Mouse (Mus musculus) layer of hippocampus, adult 9-11 months (tissue): ENCODE results near the gene Spa17.

Experiments used
- DNase-seq: peaks from one replicate; pipeline ENCODE4 v3.0.0; 2022

Spa17 gene

DNA sequence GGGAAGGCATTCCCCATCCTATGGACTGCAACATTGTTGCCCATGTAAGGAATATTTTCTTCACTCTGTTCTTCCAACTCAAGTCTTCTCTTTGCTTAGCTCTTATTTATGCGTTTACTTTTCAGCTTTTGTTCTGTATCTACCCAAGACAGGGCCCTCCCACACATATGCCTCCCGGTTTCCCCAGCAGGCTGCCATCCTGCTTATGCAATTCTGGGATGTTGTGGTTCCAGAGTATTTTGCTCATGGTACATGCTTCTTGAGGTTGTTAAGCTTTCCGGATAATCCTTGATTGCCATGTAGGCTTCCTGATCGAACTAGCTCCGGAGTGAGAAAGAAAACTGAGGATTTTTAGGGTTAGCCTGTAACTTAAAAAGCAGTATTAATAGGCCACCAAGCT is 1.7 kb upstream of the Spa17 start:
- peak; percentile 34 for DNase-seq

DNA sequence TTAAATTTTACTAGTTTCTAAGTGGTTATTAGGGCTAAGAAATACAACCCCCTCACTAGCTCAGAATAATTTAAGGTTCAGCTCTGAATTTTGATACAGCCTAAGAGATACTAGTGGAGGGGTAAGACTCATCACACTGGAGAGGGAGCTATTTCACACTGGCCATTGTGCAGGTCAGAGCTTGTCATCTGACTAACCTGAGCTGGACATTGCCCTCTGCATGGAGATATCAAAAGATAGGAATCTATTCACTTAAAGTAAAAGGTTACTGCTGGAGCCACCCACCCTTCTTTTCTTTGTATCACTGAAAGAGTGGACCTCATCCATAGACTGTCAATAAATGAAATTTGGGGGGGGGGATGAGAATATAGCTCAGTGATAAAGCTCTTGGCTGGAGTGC is 794 bp upstream of the Spa17 start:
- DNase-seq: no peak

- no peak for DNase-seq
These were observed 374 bp upstream of the Spa17 start for GRCm38 (mm10) chr9:37613911-37614280.

GRCm38 (mm10) chr9:37609558-37609957 is 4.0 kb downstream of the Spa17 start:
- no peak for DNase-seq

DNA sequence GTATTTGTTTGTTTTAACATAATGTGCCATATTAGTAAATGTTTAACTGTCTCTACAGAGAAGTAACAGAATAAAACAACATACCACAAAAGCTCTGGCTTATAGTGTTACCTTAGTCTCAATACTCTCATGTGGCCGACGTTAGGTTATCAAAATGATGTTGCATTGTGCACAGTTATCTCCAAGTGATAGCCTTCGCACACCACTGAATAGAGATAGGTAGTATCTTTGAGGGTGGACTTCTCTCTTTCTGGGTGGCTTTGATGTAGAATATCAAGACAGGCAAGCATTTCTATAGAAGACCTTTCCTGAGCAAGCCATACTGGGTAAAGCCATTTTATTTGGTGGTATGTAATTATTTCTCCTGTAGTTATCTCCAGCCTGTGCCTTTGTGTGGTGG is 8.4 kb downstream of the Spa17 start:
- DNase-seq: no peak

- DNase-seq: no peak
These were observed 12.8 kb downstream of the Spa17 start for GRCm38 (mm10) chr9:37600538-37601205.

DNA sequence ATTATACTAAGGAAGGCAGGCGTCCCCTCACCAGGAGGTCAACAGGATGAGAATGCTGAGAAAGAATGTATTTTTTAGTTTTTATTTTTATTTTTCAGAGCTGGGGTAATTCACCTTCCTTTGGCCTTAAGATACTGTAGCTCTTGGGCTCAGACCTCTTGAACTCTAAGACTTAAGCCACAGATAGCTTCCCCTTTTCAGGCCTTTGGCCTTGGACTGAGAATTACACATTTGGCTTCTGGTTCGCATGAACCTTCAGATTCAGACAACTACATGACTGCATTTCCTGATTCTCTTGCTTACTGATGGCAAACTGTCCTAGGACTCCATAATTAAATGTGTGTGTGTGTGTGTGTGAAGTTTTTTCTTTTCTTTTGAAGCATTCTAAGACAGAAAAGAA is 14.9 kb downstream of the Spa17 start:
- DNase-seq: no peak

DNA sequence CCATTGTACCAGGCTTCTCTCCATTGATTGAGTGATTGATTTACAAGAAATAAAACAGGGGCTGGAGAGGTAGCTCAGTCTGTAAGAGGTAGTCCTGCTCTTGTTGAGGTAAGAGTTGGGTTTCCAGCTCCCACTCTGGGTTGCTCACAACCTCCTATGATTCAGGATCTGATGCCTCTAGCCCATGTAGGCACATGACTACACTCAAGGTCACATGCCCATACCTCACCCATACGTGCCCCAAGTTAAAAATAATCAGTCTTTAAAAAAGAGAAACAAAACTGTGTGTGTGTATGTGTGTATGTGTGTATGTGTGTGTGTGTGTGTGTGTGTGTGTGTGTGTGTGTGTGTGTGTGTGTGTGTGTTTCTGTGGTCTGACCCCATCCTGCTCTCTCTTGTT is 18.0 kb downstream of the Spa17 start:
- DNase-seq: no peak

DNA sequence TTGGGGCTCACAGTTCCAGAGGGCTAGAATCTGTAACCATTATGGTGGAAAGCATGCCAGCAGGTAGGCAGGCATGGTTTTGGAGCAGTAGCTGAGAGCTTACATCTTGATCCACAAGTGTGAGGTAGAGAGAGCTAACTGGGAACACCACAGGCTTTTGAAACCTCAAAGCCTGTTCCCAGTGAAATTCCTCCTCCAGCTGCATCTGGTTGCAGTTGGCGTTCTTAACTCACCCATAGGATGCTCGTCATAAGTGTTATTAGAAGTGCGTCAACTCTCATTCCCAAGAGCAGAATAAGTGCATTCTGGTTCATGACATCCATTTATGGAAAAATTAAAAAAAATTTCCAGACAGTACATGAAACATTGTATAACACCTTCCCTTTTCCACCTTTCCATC is 19.8 kb downstream of the Spa17 start:
- DNase-seq: no peak

DNA sequence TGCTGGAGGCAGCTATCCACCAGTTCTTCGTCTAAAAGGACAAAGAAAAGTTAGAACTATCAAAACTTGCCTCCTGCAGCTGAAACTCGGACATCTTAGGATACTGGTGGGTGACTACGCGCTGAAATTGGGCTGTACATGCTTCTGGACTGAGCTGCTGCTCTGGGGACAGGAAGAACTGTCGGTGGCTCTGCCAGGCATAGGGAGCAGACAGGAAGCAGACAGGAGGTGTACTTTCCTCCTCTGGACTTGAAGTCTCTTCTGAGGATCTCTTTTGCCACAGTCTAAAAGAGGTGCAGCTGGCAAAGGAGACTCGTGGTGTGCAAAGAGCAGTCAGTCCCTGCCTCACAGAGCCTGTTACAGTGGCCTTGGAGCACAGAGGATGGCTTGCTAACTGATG is 20.9 kb downstream of the Spa17 start:
- DNase-seq: no peak

DNA sequence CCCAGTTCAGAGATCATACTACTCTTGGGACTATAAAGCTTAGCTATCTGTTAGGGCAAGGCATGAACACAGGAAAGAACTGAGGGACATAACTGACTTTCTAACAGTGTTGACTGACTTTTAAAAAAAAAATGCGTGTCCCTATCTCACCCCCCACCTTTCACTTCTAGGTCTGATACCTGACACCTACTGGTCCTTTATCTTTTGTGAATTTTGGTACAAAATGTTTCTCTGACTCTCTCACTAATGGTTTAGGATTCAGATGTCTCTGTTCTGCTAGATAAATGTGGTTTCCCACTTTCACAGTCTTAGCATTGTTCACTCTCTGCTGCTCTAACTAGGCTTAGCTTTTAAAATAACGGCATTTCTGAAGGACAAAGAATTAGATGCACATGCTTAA is 21.5 kb downstream of the Spa17 start:
- no peak for DNase-seq

DNA sequence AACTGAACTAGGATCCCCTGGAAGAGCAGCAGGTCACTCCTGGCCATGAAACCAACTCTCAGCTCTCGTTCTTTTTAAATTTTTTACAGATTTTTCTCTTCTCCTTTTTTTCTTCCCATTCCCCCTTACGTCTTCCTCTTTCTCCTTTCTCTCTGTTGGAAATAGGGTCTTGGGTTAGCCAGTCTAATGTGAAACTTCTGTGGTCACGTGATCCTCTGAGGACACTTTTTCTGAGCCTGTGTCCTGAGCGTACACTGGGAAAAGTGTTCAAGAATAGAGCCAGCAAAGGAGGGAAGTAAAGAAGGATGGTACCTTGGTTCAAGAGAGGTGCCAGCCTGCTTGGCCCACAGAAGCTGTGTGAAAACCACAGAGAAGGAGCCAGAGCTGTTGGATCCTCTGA is 23.1 kb downstream of the Spa17 start:
- no peak for DNase-seq

DNA sequence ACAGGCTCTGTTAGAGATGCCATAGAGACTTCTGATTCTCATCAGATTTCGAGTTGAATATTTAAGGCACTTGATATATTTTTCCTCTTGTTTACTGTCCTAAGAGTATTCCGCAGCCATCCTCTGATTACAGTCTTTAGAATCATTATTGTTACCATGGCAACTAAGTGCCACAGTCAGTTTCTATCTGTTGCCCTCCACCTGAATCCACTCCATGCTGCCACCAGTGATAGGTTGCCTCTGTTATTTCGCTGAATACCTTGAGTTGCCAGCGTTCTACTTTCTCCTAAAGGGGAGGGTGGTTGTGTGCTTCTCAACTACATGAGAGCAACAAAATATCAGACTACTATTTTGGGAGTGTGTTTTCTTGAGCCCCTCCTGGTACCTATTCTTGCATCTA is 26.8 kb downstream of the Spa17 start:
- no peak for DNase-seq

GRCm38 (mm10) chr9:37583594-37583993 is 29.9 kb downstream of the Spa17 start:
- no peak for DNase-seq

DNA sequence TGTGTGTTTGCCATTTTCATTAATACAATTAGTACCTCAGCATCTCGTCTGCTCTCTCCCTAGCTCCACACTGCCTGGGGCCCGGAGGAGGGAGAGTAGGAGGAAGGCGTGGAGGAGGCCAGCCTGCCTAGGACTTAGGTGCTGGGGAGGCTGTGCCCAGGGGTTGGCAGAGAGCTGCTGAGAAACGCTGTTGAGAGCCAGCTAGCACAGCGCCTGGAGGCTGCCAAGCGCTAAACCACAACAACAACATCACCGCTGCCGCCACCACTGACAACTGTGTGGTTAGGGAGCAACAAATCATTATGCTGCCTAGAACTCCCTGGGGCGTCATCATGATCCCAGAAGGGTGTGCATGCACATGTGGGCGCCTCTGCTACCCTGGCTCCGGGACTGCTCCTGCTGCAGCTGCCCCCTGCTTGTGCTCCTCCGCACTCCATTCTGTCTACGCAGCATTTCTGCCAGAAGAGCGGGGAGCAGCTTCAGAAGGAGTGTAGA is 37.0 kb downstream of the Spa17 start:
- peak; percentile 63 for DNase-seq

DNA sequence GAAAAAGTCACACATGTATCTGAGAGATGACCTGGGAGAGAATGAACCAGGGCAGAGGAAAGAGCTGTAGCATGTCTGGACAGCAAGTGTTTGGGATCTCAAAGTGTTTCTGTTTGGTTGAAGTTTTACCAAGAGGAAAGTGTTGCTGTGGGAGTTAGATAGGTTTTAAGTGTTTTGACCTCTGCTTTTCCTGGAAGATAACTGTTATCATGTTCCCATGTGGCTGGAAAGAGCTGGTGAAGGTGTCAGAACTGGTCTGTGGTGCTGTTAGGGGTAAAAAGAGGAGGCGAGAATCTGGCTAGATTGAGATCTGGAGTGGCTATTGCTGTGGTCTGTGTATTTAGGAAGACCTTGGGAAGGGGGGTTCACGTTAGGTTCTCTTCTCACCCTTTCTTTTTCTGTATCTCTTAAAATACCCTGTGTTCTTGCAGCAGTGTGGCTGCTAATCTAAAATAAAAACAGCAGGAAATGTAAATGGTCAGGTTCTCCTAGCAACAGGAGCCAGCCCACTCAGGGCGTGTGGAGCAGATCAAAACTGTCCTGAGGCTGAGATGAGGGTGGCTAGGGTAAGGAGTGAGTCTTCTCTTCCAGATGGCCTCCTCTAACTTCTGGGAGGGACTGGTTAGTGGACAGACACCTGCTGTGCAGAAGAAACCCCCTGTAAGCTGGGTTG is 41.2 kb downstream of the Spa17 start:
- no peak for DNase-seq

- no peak for DNase-seq
These were observed 44.2 kb downstream of the Spa17 start for GRCm38 (mm10) chr9:37569231-37569835.

- DNase-seq: no peak
These were observed 44.8 kb downstream of the Spa17 start for GRCm38 (mm10) chr9:37568605-37569214.

DNA sequence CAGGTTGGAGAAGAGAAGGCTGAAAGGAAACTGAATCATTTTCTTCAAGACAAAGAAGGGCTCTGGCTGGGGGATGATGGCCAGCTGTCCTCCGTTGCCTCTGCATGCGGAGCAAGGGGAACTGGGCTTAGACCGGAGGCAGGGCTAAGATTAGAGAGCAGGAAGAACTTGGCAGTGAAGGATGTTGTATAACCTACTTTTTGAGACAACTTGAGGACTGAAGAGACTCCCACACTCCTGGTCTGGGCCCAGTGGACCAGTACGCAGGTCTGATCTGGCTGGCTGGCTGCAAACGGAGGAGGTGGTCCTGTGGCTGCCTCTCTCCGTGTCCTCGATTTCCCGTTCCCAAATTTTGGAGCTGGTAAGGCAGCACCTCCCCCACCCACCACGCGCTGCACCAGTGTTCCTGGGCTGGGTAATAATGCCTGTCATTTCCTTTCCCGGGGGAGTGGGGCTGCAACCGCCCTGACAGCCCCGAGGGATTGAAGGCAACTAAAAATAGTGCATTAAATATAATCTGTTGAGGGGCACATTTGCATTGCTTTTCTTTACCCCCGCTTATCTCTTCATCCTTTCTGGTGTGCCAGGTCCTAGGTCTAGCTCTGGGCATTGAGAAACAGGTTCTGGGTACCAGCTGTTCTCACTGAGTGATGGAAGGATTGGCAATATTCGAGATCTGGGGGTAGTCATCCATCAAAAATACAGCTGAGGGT is 45.5 kb downstream of the Spa17 start:
- no peak for DNase-seq

DNA sequence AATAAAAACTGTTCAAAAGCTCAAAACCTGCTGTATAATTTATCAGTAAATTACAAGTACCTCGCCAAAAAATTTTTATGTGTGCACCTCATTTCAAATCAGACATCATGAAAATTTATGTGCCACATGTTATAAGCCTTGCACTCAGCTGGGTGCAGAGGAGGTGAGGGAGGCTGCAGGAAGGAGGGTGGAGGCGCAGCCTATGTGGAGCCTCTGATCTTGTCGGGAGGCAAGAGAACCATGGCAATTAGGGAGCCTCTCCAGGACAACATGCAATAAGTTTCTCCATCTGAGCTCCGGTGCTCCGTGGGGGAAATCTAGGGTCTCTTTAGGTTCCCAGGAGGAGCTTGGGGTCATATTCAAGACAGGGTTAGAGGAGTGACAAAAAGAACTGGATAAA is 46.1 kb downstream of the Spa17 start:
- no peak for DNase-seq

GRCm38 (mm10) chr9:37567019-37567418 is 46.5 kb downstream of the Spa17 start:
- DNase-seq: no peak

DNA sequence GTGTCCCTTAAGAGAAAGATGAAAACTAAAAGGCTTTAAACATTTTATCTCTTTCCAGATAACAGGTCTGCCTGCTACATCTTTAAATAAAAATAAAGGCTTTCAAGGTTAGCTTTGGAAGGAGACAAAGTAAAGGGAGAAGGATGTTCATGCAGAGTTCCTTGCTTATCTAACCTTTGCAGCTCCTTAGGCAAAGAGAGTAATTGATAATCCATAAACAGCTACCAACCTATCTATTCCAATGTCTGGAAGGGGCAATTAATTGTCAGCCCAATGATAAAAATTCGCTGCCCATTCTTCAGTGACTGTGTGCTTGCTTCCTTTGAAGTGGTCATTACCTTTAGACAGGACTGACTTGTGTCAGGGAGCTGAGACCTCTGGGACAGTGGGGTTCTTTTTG is 49.7 kb downstream of the Spa17 start:
- no peak for DNase-seq

GRCm38 (mm10) chr9:37560617-37561016 is 52.9 kb downstream of the Spa17 start:
- no peak for DNase-seq
